Mouse (Mus musculus) limb, embryonic 14.5 days (tissue): ENCODE results near the gene Spata13. TPM values are rescaled to one million over a fixed set of nuclear protein-coding genes. Genes with fewer than 3 reads are reported as not detected.
A peak's percentile ranks its signal among the peaks of the same experiment; 100 is the strongest.

Source experiments
- ATAC-seq: fragments of 200-750 bp; cut with Nextera tagmentation; 2 replicates; pipeline ENCODE4 v1.8.0; 2017; ENCODE audit warnings: low read depth, moderate number of reproducible peaks, moderate TSS enrichment; ENCODE audit not compliant: low FRiP score
- DNase-seq: peaks from one replicate; pipeline ENCODE4 v3.0.0-alpha.2; 2015; ENCODE audit warnings: low spot score
- H3K27ac ChIP-seq: fragments of 300-500 bp; sonication (generic); replicated peaks from 2 replicates; pipeline ENCODE4 v1.5.1; 2014; ENCODE audit warnings: low read depth, mild to moderate bottlenecking, low read length, moderate library complexity, mixed read lengths
- H3K27me3 ChIP-seq: fragments of 300-500 bp; sonication (generic); 2 replicates; pipeline ENCODE4 v1.6.1; 2014; ENCODE audit warnings: low read length, mixed read lengths; ENCODE audit not compliant: control insufficient read depth, insufficient read depth
- H3K36me3 ChIP-seq: fragments of 300-500 bp; sonication (generic); 2 replicates; pipeline ENCODE4 v1.6.1; 2014; ENCODE audit warnings: mild to moderate bottlenecking, low read length, moderate library complexity, mixed read lengths; ENCODE audit not compliant: control insufficient read depth, insufficient read depth
- H3K4me1 ChIP-seq: fragments of 300-500 bp; sonication (generic); 2 replicates; pipeline ENCODE4 v1.6.1; 2014; ENCODE audit warnings: antibody characterized with exemption, low read length, mixed read lengths; ENCODE audit not compliant: control insufficient read depth, insufficient read depth
- H3K4me2 ChIP-seq: fragments of 300-500 bp; sonication (generic); replicated peaks from 2 replicates; pipeline ENCODE4 v1.6.1; 2014; ENCODE audit warnings: low read depth, mild to moderate bottlenecking, low read length, moderate library complexity; ENCODE audit not compliant: severe bottlenecking
- H3K4me3 ChIP-seq: fragments of 300-500 bp; sonication (generic); replicated peaks from 2 replicates; pipeline ENCODE4 v1.5.1; 2014; ENCODE audit warnings: low read length
- H3K9ac ChIP-seq: fragments of 300-500 bp; sonication (generic); 2 replicates; pipeline ENCODE4 v1.6.1; 2014; ENCODE audit warnings: mild to moderate bottlenecking, low read depth, low read length, moderate library complexity; ENCODE audit not compliant: severe bottlenecking
- H3K9me3 ChIP-seq: fragments of 300-500 bp; sonication (generic); 2 replicates; pipeline ENCODE4 v1.6.1; 2016; ENCODE audit warnings: low read length; ENCODE audit not compliant: control insufficient read depth
- POLR2A ChIP-seq: fragments of 200-500 bp; IDR thresholded peaks from 2 replicates; pipeline ENCODE4 v1.8.0; 2012; ENCODE audit warnings: inconsistent platforms, mild to moderate bottlenecking, moderate library complexity, borderline replicate concordance; ENCODE audit not compliant: insufficient read depth, insufficient read length; ENCODE audit errors: extremely low read depth
- WGBS: fragments of 180-500 bp; shearing (Covaris S2); extraction: QIAGEN DNeasy Blood & Tissue Kit; methylation state at CpG from one replicate; pipeline ENCODE4 v1.1.7; 2014; 5-methylcytosine and 5-hydroxymethylcytosine counted together
- polyA plus RNA-seq, 2 experiments: library from polyadenylated mRNA; depleted of rRNA in 1 of 2; stranded (reverse) in 1 of 2; unstranded in 1 of 2; fragments of >200 nt; fragmentation: Nextera tagmentation in 1 of 2; extraction: Ambion mirVana in 1 of 2; gene quantifications; 2 replicates each; pipeline versions ENCODE4 v1.2.1 to v1.2.3; 2012 to 2014

Spata13 gene
- polyA plus RNA-seq, 2 experiments = 6.8 to 9.5 TPM

GRCm38 (mm10) chr14:60683989-60684388, 50.2 kb downstream of the Spata13 start:
- Histone ChIP-seq H3K9ac (no peak overlapping the region), H3K4me2 (no peak overlapping the region), H3K4me3 (no peak overlapping the region), H3K9me3 (no peaks in the 10 kb centered on the region), H3K4me1 (no peaks in the 10 kb centered on the region), H3K36me3 (no peaks in the 10 kb centered on the region), H3K27me3 (no peaks in the 10 kb centered on the region), H3K27ac (no peak overlapping the region)
- no peak for TF ChIP-seq POLR2A
- ATAC-seq (no peak), DNase-seq (no peak)
- 80% methylated on average over 10 of the region's 10 CpGs for WGBS

GRCm38 (mm10) chr14:60686733-60687132, 52.9 kb downstream of the Spata13 start:
- H3K9ac ChIP-seq = no peak overlapping the region
- WGBS = 76% methylated on average over 11 of the region's 11 CpGs
- no peaks in the 10 kb centered on the region for H3K4me1 ChIP-seq
- no peak for DNase-seq
- no peak overlapping the region for H3K4me3 ChIP-seq
- H3K36me3 ChIP-seq = no peaks in the 10 kb centered on the region
- no peak overlapping the region for H3K27ac ChIP-seq
- no peak for ATAC-seq
- no peak for TF ChIP-seq POLR2A
- no peaks in the 10 kb centered on the region for H3K9me3 ChIP-seq
- H3K27me3 ChIP-seq = no peaks in the 10 kb centered on the region
- no peak overlapping the region for H3K4me2 ChIP-seq

- H3K9ac ChIP-seq = no peak overlapping the region
- 30% methylated on average over 7 of the region's 7 CpGs for WGBS
- H3K4me2 ChIP-seq = no peak overlapping the region
- DNase-seq = no peak
- no peak overlapping the region for H3K27ac ChIP-seq
- H3K27me3 ChIP-seq = no peaks in the 10 kb centered on the region
- no peaks in the 10 kb centered on the region for H3K36me3 ChIP-seq
- no peak for TF ChIP-seq POLR2A
- ATAC-seq = no peak
- H3K4me1 ChIP-seq = no peaks in the 10 kb centered on the region
- H3K4me3 ChIP-seq = no peak overlapping the region
- no peaks in the 10 kb centered on the region for H3K9me3 ChIP-seq
Measured at GRCm38 (mm10) chr14:60687241-60687640, 53.4 kb downstream of the Spata13 start.

- ATAC-seq (peak; percentile 38; the same call in 1 of the 2 replicates), DNase-seq (peak; percentile 69)
- H3K9me3 ChIP-seq = no peaks in the 10 kb centered on the region
- H3K4me3 ChIP-seq = no peak overlapping the region
- H3K27me3 ChIP-seq = no peaks in the 10 kb centered on the region
- H3K4me2 ChIP-seq = no peak overlapping the region
- H3K4me1 ChIP-seq = 0 out of 2 replicates have a peak, but pooled peaks cover 3% of the 10 kb centered on the region
- no peak for TF ChIP-seq POLR2A
- H3K27ac ChIP-seq = no peak overlapping the region
- no peak overlapping the region for H3K9ac ChIP-seq
- H3K36me3 ChIP-seq = no peaks in the 10 kb centered on the region
- WGBS = 50% methylated on average over 7 of the region's 7 CpGs
Measured at GRCm38 (mm10) chr14:60688509-60689205, 54.9 kb downstream of the Spata13 start.

- Histone ChIP-seq H3K4me2 (no peak overlapping the region), H3K4me1 (0 out of 2 replicates have a peak, but pooled peaks cover 3% of the 10 kb centered on the region), H3K9ac (no peak overlapping the region), H3K36me3 (no peaks in the 10 kb centered on the region), H3K9me3 (no peaks in the 10 kb centered on the region), H3K27ac (no peak overlapping the region), H3K4me3 (no peak overlapping the region), H3K27me3 (no peaks in the 10 kb centered on the region)
- TF ChIP-seq POLR2A = no peak
- no peak for ATAC-seq
- 92% methylated on average over 5 of the region's 5 CpGs for WGBS
- DNase-seq = no peak
Measured at GRCm38 (mm10) chr14:60689768-60690167, 56.0 kb downstream of the Spata13 start.

- Histone ChIP-seq H3K27me3 (no peaks in the 10 kb centered on the region), H3K4me3 (no peak overlapping the region), H3K4me1 (0 out of 2 replicates have a peak, but pooled peaks cover 3% of the 10 kb centered on the region), H3K9ac (no peak overlapping the region), H3K36me3 (no peaks in the 10 kb centered on the region), H3K9me3 (no peaks in the 10 kb centered on the region), H3K27ac (no peak overlapping the region), H3K4me2 (no peak overlapping the region)
- no peak for TF ChIP-seq POLR2A
- DNase-seq (no peak), ATAC-seq (no peak)
- 71% methylated on average over 7 of the region's 7 CpGs for WGBS
Measured at GRCm38 (mm10) chr14:60690631-60691030, 56.8 kb downstream of the Spata13 start.
